Mouse (Mus musculus) heart, postnatal 0 days (tissue): Measurements from ENCODE around the gene Dnajc3.

Experiments
- CTCF ChIP-seq: IDR thresholded peaks from 2 replicates; pipeline ENCODE4 v1.5.1; 2016; ENCODE audit warnings: antibody characterized with exemption, control low read depth, low read depth
- EP300 ChIP-seq: IDR thresholded peaks from 2 replicates; pipeline ENCODE4 v1.6.1; 2016; ENCODE audit warnings: antibody characterized with exemption, low read depth

- TF ChIP-seq CTCF: no peak
- no peak for TF ChIP-seq EP300
These were observed 30.2 kb upstream of the Dnajc3 start for GRCm38 (mm10) chr14:118907592-118907991.
